Mouse (Mus musculus): ENCODE data around the gene Ing3.

- TF ChIP-seq POLR2A (IDR thresholded peaks at IDR 0.05; ENCODE audit: low read depth, low read length) (no peak), CTCF (IDR thresholded peaks at IDR 0.05; ENCODE audit: borderline replicate concordance, insufficient read depth, low read length) (no peak)
Measured at GRCm38 (mm10) chr6:21988296-21988695, 38.9 kb downstream of the Ing3 start.
